Mouse (Mus musculus) C2C12 (cell line): Measurements from ENCODE around the gene Ppp6r1. TPM values are rescaled to one million over a fixed set of nuclear protein-coding genes. Genes with fewer than 3 reads are reported as not detected.

Experiments
- H3K27me3 ChIP-seq: one replicate; pipeline ENCODE4 v1.6.1; 2011; ENCODE audit not compliant: control insufficient read depth, insufficient read depth, insufficient read length
- H3K36me3 ChIP-seq: one replicate; pipeline ENCODE4 v1.6.1; 2011; ENCODE audit not compliant: control insufficient read depth, insufficient read depth
- H3K4me3 ChIP-seq: one replicate; pipeline ENCODE4 v1.5.1; 2011; ENCODE audit warnings: mild to moderate bottlenecking, control low read depth; ENCODE audit not compliant: poor library complexity, insufficient read depth, severe bottlenecking
- H3K79me2 ChIP-seq: one replicate; pipeline ENCODE4 v1.6.1; 2011; ENCODE audit not compliant: control insufficient read depth, insufficient read depth
- H3K79me3 ChIP-seq: one replicate; pipeline ENCODE4 v1.6.1; 2011; ENCODE audit warnings: low read depth, control low read depth
- H3ac ChIP-seq: one replicate; pipeline ENCODE3; 2011; ENCODE audit warnings: low read depth; ENCODE audit not compliant: control insufficient read depth, insufficient read length
- CEBPB ChIP-seq: IDR thresholded peaks from one replicate; pipeline ENCODE4 v1.6.1; 2011; ENCODE audit warnings: low read depth, mild to moderate bottlenecking, control low read depth, moderate library complexity
- CTCF ChIP-seq: IDR thresholded peaks from one replicate; pipeline ENCODE4 v1.5.1; 2011; ENCODE audit not compliant: control insufficient read depth, insufficient read depth, insufficient read length
- FOSL1 ChIP-seq: IDR thresholded peaks from one replicate; pipeline ENCODE4 v1.8.0; 2011; ENCODE audit warnings: mild to moderate bottlenecking, low read length; ENCODE audit not compliant: poor library complexity, insufficient read depth, severe bottlenecking
- MAX ChIP-seq: IDR thresholded peaks from one replicate; pipeline ENCODE4 v1.6.1; 2011; ENCODE audit warnings: mild to moderate bottlenecking, control low read depth
- MYOD1 ChIP-seq: IDR thresholded peaks from one replicate; pipeline ENCODE4 v1.6.1; 2011; ENCODE audit warnings: low read depth; ENCODE audit not compliant: control insufficient read depth, insufficient read length
- MYOG ChIP-seq: IDR thresholded peaks from one replicate; pipeline ENCODE4 v1.6.1; 2011; ENCODE audit not compliant: control insufficient read depth, insufficient read length; ENCODE audit errors: extremely low read depth
- USF1 ChIP-seq: IDR thresholded peaks from one replicate; pipeline ENCODE4 v1.6.1; 2011; ENCODE audit warnings: low read depth, mild to moderate bottlenecking, control low read depth, moderate library complexity
- polyA plus RNA-seq: library from polyadenylated mRNA; unstranded; fragments of >200 nt; fragmentation: generic; extraction: Trizol; gene quantifications from one replicate; pipeline ENCODE4 v1.2.1, GENCODE M21; 2012; ENCODE audit warnings: missing spikeins

Ppp6r1 gene
- polyA plus RNA-seq, 1 experiment = 56.1 TPM

DNA sequence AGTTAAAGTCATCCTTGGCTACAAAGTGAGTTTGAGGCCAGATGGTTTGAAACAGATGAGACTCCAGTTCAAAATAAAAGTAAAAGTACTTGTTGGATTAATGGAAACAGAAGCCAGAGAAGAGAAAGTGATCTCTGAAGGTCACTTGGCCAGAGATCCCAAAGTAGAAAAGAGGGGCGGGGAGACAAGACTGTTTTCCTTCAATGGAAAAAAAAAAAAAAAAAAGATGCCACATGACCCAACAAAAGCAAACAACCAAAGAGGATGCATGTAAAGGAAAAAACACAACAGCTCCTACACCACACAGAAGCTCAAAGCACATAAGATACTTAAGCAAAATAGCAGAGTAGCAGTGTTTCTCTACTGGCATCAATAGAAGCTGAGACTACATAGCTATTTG lies 2.9 kb downstream of the Ppp6r1 start:
- Histone ChIP-seq H3K4me3 (no peak overlapping the region), H3K36me3 (peaks cover 20% of the 10 kb centered on the region), H3K27me3 (no peaks in the 10 kb centered on the region), H3K79me2 (peaks cover 79% of the 10 kb centered on the region), H3K79me3 (peaks cover 70% of the 10 kb centered on the region), H3ac (no peak overlapping the region)
- TF ChIP-seq USF1 (no peak), MAX (no peak)

DNA sequence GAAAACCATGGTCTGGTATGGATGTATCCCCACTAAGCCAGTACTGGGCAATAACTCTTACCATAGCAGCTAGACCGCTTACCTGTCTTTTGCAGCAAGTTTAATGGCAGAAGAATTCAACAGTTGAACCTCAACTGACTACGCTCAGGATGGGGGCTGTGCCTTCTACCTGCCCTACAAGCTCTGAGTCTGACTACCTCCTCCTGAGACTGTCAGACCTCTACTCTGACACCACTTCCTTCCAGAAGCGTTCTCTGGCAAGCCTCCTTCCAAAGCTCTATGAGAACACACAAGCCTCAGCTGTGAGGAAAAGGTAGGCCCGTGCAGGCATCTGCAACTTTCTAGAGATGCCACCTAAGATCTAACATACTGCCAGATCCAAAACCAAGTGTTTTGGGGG lies 3.4 kb downstream of the Ppp6r1 start:
- peaks cover 72% of the 10 kb centered on the region for H3K79me3 ChIP-seq
- no peak overlapping the region for H3ac ChIP-seq

DNA sequence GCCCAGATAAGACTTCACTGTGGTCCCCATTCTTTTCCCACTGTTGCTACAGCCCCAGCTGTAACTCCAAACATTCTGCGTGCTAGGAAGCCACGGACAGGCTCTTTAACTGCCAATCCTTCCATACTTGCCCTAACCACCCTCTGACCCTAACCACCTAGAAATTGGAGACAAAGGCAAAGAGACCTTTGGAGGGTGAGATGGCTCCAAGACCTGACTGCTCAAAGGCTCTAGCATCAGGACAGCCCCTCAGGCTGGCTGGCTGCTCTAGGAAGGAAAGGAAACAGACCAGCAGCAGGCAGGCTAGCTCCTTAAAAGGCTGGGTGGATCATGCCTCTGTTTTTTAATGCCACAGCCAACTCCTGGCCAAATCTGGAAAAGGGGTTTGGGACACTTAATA lies 4.6 kb downstream of the Ppp6r1 start:
- H3K79me2 ChIP-seq = peaks cover 81% of the 10 kb centered on the region
- H3K36me3 ChIP-seq = peaks cover 20% of the 10 kb centered on the region
- H3K79me3 ChIP-seq = peaks cover 74% of the 10 kb centered on the region
- no peak overlapping the region for H3ac ChIP-seq
- no peak overlapping the region for H3K4me3 ChIP-seq
- TF ChIP-seq FOSL1 (no peak), CTCF (no peak), MAX (no peak), USF1 (no peak), CEBPB (no peak), MYOG (no peak), MYOD1 (no peak)
- no peaks in the 10 kb centered on the region for H3K27me3 ChIP-seq

More for the DNA sequence above, 3.4 kb downstream of the Ppp6r1 start:
- no peak overlapping the region for H3K4me3 ChIP-seq
- no peaks in the 10 kb centered on the region for H3K27me3 ChIP-seq
- peaks cover 81% of the 10 kb centered on the region for H3K79me2 ChIP-seq
- peaks cover 20% of the 10 kb centered on the region for H3K36me3 ChIP-seq
- TF ChIP-seq MYOD1 (no peak), FOSL1 (no peak), MYOG (no peak), CEBPB (no peak), CTCF (no peak), USF1 (no peak), MAX (no peak)

DNA sequence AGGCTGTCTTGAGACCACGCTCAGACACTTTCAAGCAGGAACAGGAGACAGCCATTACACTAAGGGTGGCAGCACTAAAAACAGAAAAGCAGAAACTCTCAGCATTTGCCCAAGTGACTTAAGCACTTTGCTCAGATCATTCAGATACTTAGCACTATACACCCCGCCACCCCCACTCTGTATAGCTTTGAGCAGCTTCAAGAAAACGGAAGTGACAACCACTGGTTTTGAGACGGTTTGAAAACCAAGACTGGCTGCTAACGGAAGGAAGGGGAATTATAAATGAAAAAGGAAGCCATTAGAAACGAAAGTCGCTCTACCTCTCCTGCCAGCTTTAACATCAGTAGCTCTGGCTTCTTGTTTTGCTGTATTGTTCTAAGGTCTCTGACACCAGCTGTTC lies 5.0 kb downstream of the Ppp6r1 start:
- TF ChIP-seq MAX (no peak), MYOD1 (no peak), CEBPB (no peak), MYOG (no peak), CTCF (no peak), FOSL1 (no peak), USF1 (no peak)
- H3K36me3 ChIP-seq = peaks cover 20% of the 10 kb centered on the region
- no peak overlapping the region for H3K4me3 ChIP-seq
- no peak overlapping the region for H3ac ChIP-seq
- peaks cover 74% of the 10 kb centered on the region for H3K79me3 ChIP-seq
- H3K79me2 ChIP-seq = peaks cover 81% of the 10 kb centered on the region
- H3K27me3 ChIP-seq = no peaks in the 10 kb centered on the region

- Histone ChIP-seq H3K4me3 (no peak overlapping the region), H3ac (no peak overlapping the region), H3K36me3 (peaks cover 20% of the 10 kb centered on the region), H3K27me3 (no peaks in the 10 kb centered on the region), H3K79me2 (peaks cover 80% of the 10 kb centered on the region), H3K79me3 (peaks cover 76% of the 10 kb centered on the region)
- TF ChIP-seq MYOG = no peak
- TF ChIP-seq FOSL1 = no peak
- no peak for TF ChIP-seq CEBPB
- no peak for TF ChIP-seq MYOD1
- no peak for TF ChIP-seq CTCF
- TF ChIP-seq MAX = no peak
These were observed 5.5 kb downstream of the Ppp6r1 start for GRCm38 (mm10) chr7:4653351-4653750.

DNA sequence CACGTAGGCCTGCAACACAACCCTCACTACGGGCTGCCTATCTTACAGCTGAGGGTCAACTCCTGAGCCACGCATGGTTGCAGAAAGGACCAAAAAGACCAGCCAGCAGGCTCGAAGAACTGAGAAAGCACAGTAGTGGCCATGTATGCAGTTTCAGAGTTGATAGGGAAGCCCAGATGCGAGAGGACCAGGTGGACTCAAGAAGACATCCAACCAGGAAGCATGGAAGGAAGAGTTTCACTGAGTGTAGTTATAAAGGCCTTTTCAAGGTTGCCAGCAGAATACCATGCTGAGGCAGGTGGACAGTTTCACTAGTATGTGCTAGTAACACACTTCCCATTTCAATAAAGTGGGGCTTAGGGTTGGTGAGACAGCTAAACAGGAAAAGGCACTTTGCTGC lies 6.1 kb downstream of the Ppp6r1 start:
- Histone ChIP-seq H3ac (no peak overlapping the region), H3K79me2 (peaks cover 80% of the 10 kb centered on the region), H3K79me3 (peaks cover 77% of the 10 kb centered on the region), H3K4me3 (no peak overlapping the region), H3K27me3 (no peaks in the 10 kb centered on the region), H3K36me3 (peaks cover 20% of the 10 kb centered on the region)
- TF ChIP-seq MYOG (no peak), MYOD1 (no peak), FOSL1 (no peak), MAX (no peak), CEBPB (no peak), USF1 (no peak), CTCF (no peak)
